Mouse (Mus musculus): ENCODE measurements around the gene Gsk3a.
A peak's percentile ranks its signal among the peaks of the same experiment; 100 is the strongest.

DNA sequence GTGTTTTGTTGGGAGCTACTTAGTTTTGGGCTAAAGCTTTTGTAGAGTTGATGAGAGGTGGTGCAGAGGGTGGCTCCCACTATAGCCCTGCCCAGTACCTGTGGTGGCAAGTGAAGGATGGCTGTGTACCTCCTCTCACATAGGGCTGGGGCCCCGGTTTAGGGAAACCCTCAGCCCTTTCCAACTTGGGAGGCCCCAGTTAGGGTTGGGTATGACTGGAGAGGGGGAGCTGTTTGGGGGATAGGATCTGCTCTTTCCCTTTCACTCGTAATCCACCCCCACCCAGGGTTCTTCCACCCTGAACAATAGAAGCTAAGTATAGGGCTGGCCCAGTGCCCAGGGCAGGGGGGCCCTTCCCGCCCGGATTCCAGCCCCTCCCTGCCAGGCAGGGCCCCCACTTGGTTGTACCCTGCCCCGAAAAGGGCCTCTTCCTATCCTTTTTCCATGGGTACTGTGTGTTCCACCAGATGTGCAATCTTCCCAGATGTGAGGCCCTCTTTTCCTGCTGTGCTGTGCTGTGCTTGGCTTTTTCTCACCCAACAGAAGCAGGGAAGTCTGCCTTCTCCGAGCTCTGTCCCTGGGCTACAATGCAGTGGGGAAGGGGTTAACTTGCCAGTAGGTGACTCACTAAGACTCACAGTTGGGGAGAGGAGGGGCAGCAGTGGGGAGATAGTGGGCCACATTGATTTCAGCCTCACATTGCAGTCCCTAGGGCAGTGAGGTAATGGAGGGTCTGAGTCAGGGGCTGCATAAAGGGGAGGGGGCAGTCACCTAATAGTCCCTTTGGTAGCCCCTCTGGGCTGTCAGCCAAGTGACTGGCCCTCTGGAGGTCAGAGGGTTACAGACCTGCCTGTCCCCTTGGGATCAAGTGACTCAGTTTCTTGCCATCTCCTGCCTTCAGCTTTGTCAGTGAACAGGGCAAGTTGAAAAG is 42.5 kb upstream of the Gsk3a start:
- no peak for TF ChIP-seq CTCF (IDR thresholded peaks at IDR 0.05; ENCODE audit: low read depth)
- TF ChIP-seq EP300 (IDR thresholded peaks at IDR 0.05; ENCODE audit: low read depth), result peak; percentile 72
